Mouse (Mus musculus) liver (tissue): ENCODE measurements at regions not wholly inside any gene's neighbourhood (a gene's known extent, or its start where the extent isn't known, plus 50 kb on each side); places are given as distances from the start of the nearest gene placed in this dataset.
A peak's percentile ranks its signal among the peaks of the same experiment; 100 is the strongest.
"Not testable (repeated sequence)": the region's sequence is repeated elsewhere in the genome, so short reads cannot be mapped to it uniquely, and the experiment has no call there.

Experiments used
- DNase-seq: peaks from one replicate; pipeline ENCODE4 v3.0.0-alpha.2; 2020; ENCODE audit warnings: mixed read lengths

DNA sequence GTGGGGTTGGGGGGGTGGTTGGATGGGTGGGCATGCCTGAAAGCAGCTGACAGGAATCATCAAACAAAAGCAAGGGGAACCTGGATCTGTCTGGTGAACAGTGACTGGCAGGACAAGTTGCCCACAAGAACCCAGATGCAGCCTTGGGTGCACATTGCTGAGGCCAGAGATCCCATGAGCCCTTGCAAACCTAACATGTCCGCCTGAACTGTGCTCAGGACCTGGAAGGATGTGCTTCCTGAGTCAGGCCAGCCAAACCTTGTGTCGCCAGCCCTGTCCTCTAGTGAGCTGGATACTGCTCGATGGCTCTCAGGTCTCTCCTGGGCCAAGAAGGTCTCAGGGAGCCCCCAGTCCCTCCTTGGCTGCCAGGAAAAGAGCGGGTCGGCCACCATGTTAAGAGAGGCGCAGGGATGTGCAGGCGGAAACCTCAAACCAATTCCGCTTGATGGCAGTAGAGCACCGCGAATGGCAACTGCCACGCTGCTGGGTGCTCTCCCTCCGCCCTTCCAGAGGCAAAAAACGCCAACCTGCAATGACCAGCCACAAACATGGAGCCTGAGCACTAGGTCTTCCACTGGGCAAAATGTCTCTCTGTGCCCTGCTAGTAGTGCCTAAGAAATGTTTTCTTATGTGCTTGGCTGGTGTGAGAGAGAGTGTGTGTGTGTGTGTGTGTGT lies 140.2 kb downstream of the Pls3 start:
- peak; percentile 35 for DNase-seq

- DNase-seq: peak; percentile 33
These were observed 141.3 kb downstream of the Pls3 start for GRCm38 (mm10) chrX:75733651-75734050.

- not testable (repeated sequence) for DNase-seq
These were observed 145.2 kb downstream of the Pls3 start for GRCm38 (mm10) chrX:75729791-75730190.

GRCm38 (mm10) chrX:75728507-75728906 lies 146.5 kb downstream of the Pls3 start:
- no peak for DNase-seq

- not testable (repeated sequence) for DNase-seq
These were observed 145.5 kb upstream of the Rab39b start for GRCm38 (mm10) chrX:75723542-75723941.

GRCm38 (mm10) chrX:75699949-75700348 lies 121.9 kb upstream of the Rab39b start:
- DNase-seq: no peak

- not testable (repeated sequence) for DNase-seq
These were observed 97.2 kb upstream of the Rab39b start for GRCm38 (mm10) chrX:75675271-75675670.

DNA sequence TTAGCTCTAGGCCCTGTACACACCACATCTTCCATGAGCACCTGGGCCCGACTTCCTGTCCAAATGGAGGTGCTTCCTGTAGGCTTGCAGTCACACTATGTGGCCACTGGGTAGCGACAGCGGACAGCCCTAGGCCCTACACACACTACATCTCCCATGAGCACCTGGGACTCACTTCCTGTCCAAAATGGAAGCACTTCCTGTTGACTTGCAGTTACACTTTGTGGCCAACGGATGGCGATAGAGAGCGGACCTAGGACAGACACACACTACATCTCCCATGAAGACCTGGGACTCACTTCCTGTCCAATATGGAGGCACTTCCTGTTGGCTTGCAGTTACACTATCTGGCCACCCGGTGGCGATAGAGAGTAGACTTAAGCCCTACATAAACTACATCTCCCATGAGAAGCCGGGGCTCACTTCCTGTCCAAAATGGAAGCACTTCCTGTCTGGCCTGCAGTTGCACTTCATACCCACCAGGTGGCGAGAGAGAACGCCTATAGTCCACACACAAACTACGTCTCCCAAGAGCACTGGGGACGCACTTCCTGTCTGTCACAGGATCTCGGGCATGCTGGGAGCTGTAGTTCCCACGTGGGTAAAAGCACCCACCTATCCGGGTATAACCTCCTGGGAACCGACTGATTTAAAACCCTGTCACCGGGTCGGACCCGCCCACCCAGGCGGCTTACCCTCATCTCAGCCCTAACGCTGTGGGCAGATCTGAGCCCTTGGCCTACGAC lies 96.1 kb upstream of the Rab39b start:
- DNase-seq: peak; percentile 89

DNA sequence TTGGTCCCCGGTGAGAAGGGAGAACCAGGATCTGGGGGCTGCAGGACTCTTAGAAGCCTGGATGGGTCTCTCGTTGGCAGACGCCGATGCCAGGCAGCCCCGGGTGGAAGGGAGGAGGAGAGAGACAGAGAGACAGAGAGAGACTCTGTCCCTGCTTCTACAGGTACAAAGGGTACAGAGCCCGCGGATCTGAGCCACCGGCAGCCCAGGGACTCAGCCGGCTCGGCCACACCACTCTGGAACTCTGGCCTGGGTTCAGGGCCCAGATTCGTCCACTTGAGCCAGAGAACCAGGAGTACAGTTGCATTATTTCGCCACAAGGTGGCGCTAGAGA lies 95.5 kb upstream of the Rab39b start:
- no peak for DNase-seq

GRCm38 (mm10) chrX:75672976-75673375 lies 94.9 kb upstream of the Rab39b start:
- no peak for DNase-seq

DNA sequence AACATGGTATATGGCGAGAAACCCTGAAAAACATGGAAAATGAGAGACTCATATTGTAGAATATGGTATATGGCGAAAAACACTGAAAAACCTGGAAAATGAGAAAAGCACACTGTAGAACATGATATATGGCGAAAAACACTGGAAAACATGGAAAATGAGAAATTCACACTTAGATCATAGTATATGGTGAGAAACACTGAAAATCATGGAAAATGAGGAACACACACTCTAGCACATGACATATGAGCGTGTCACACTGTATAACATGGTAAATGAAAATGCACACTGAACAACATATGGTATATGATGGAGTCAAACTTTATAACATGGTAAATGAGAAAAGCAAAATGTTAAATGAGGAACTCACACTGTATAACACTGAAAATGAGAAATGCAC lies 89.6 kb upstream of the Rab39b start:
- DNase-seq: no peak

- no peak for DNase-seq
These were observed 65.4 kb upstream of the Rab39b start for GRCm38 (mm10) chrX:75643402-75643801.
